Mouse (Mus musculus) hindbrain, embryonic 12.5 days (tissue): Measurements from ENCODE around the gene Lrr1. TPM values are rescaled to one million over a fixed set of nuclear protein-coding genes. Genes with fewer than 3 reads are reported as not detected.

ENCODE experiments used
- microRNA-seq: library from miRNA; unstranded; fragments of <30 nt; microRNA quantifications from one replicate; pipeline ENCODE4, GENCODE M21; 2017
- polyA plus RNA-seq: library from polyadenylated mRNA; unstranded; fragments of >200 nt; fragmentation: Nextera tagmentation; extraction: Ambion mirVana; gene quantifications from 2 replicates; pipeline ENCODE4 v1.2.1, GENCODE M21; 2016

Lrr1 gene
- polyA plus RNA-seq, 1 experiment from 2014 or later, result 15.0 TPM

Small RNA genes within 50 kb of the gene (microRNA-seq; reads per million reads assigned to microRNA genes)
- gene Gm47287 (not detected), gene Gm47295 (0.81 reads per million)

Other genes starting within 250 kb of the Lrr1 start
- 1,103 and 1,375 TPM in 2 replicates for gene Rps29, start 9.6 kb upstream of the Lrr1 start, polyA plus RNA-seq
- 409 and 448 TPM in 2 replicates for gene Rpl36al, start 15.3 kb downstream of the Lrr1 start, polyA plus RNA-seq
- 53.2 and 60.2 TPM in 2 replicates for gene Mgat2, start 15.3 kb downstream of the Lrr1 start, polyA plus RNA-seq
- 21.4 and 24.7 TPM in 2 replicates for gene Gm49383, start 28.3 kb downstream of the Lrr1 start, polyA plus RNA-seq
- 12.7 and 13.1 TPM in 2 replicates for gene Dnaaf2, start 29.6 kb downstream of the Lrr1 start, polyA plus RNA-seq
- gene Gm49384, start 35.5 kb downstream of the Lrr1 start, polyA plus RNA-seq, result 20.0 and 21.0 TPM in 2 replicates
- 15.3 and 15.7 TPM in 2 replicates for gene Pole2, start 59.4 kb downstream of the Lrr1 start, polyA plus RNA-seq
- gene Klhdc1, start 72.4 kb downstream of the Lrr1 start, polyA plus RNA-seq, result 5.8 and 6.6 TPM in 2 replicates
- 257 and 262 TPM in 2 replicates for gene Klhdc2, start 127.9 kb downstream of the Lrr1 start, polyA plus RNA-seq
- 82.0 and 90.7 TPM in 2 replicates for gene Nemf, start 188.4 kb downstream of the Lrr1 start, polyA plus RNA-seq
- gene Arf6, start 203.3 kb downstream of the Lrr1 start, polyA plus RNA-seq, result 56.1 and 61.9 TPM in 2 replicates
- 1.1 and 1.8 TPM in 2 replicates for gene Gm9887, start 203.6 kb downstream of the Lrr1 start, polyA plus RNA-seq